Mouse (Mus musculus) liver, embryonic 15.5 days (tissue): ENCODE data around the gene Cldnd1. TPM values are rescaled to one million over a fixed set of nuclear protein-coding genes. Genes with fewer than 3 reads are reported as not detected.

Experiments used
- ATAC-seq: fragments of 200-750 bp; cut with Nextera tagmentation; 2 replicates; pipeline ENCODE4 v1.8.0; 2017; ENCODE audit warnings: moderate number of reproducible peaks, mild to moderate bottlenecking, moderate library complexity; ENCODE audit not compliant: insufficient read depth
- H3K27ac ChIP-seq: fragments of 300-500 bp; sonication (generic); replicated peaks from 2 replicates; pipeline ENCODE4 v1.5.1; 2015; ENCODE audit warnings: mild to moderate bottlenecking, inconsistent platforms
- H3K27me3 ChIP-seq: fragments of 300-500 bp; sonication (generic); 2 replicates; pipeline ENCODE4 v1.6.1; 2015; ENCODE audit warnings: mild to moderate bottlenecking, inconsistent platforms
- H3K36me3 ChIP-seq: fragments of 300-500 bp; sonication (generic); replicated peaks from 2 replicates; pipeline ENCODE4 v1.6.1; 2015; ENCODE audit warnings: moderate library complexity, mild to moderate bottlenecking, inconsistent platforms
- H3K4me1 ChIP-seq: fragments of 300-500 bp; sonication (generic); replicated peaks from 2 replicates; pipeline ENCODE4 v1.6.1; 2015; ENCODE audit warnings: inconsistent platforms
- H3K4me2 ChIP-seq: fragments of 300-500 bp; sonication (generic); 2 replicates; pipeline ENCODE4 v1.6.1; 2015; ENCODE audit warnings: moderate library complexity, mild to moderate bottlenecking, inconsistent platforms
- H3K4me3 ChIP-seq: fragments of 300-500 bp; sonication (generic); replicated peaks from 2 replicates; pipeline ENCODE4 v1.5.1; 2015; ENCODE audit warnings: mild to moderate bottlenecking, inconsistent platforms
- H3K9ac ChIP-seq: fragments of 300-500 bp; sonication (generic); 2 replicates; pipeline ENCODE4 v1.6.1; 2015; ENCODE audit warnings: moderate library complexity, mild to moderate bottlenecking, inconsistent platforms
- H3K9me3 ChIP-seq: fragments of 300-500 bp; sonication (generic); replicated peaks from 2 replicates; pipeline ENCODE4 v1.6.1; 2016; ENCODE audit warnings: inconsistent platforms
- WGBS: fragments of 180-500 bp; shearing (Covaris S2); methylation state at CpG from one replicate; pipeline ENCODE4 v1.1.7; 2015; ENCODE audit warnings: mixed read lengths; ENCODE audit not compliant: insufficient replicate concordance; 5-methylcytosine and 5-hydroxymethylcytosine counted together
- polyA plus RNA-seq: library from polyadenylated mRNA; unstranded; fragments of >200 nt; fragmentation: Nextera tagmentation; extraction: Ambion mirVana; gene quantifications from 2 replicates; pipeline ENCODE4 v1.2.1, GENCODE M21; 2015

Cldnd1 gene
- polyA plus RNA-seq, 1 experiment from 2014 or later, result 24.6 TPM

- no peaks in the 10 kb centered on the region for H3K9me3 ChIP-seq
- no peak overlapping the region for H3K27ac ChIP-seq
- no peaks in the 10 kb centered on the region for H3K4me1 ChIP-seq
- 75% methylated on average over 5 of the region's 5 CpGs for WGBS
- ATAC-seq, result no peak
- H3K4me3 ChIP-seq, result no peak overlapping the region
- no peaks in the 10 kb centered on the region for H3K36me3 ChIP-seq
- H3K4me2 ChIP-seq, result no peak overlapping the region
- H3K27me3 ChIP-seq, result 0 out of 2 replicates have a peak, but pooled peaks cover 3% of the 10 kb centered on the region
- H3K9ac ChIP-seq, result no peak overlapping the region
Measured at GRCm38 (mm10) chr16:58694091-58694490, 33.6 kb upstream of the Cldnd1 start.

- H3K27ac ChIP-seq, result no peak overlapping the region
- H3K36me3 ChIP-seq, result no peaks in the 10 kb centered on the region
- no peaks in the 10 kb centered on the region for H3K9me3 ChIP-seq
- H3K4me1 ChIP-seq, result no peaks in the 10 kb centered on the region
- 71% methylated on average over 3 of the region's 3 CpGs for WGBS
- ATAC-seq, result no peak
- no peak overlapping the region for H3K9ac ChIP-seq
- no peak overlapping the region for H3K4me2 ChIP-seq
- H3K27me3 ChIP-seq, result 0 out of 2 replicates have a peak, but pooled peaks cover 3% of the 10 kb centered on the region
- no peak overlapping the region for H3K4me3 ChIP-seq
Measured at GRCm38 (mm10) chr16:58696796-58697195, 30.9 kb upstream of the Cldnd1 start.

- ATAC-seq, result no peak
- H3K4me1 ChIP-seq, result no peaks in the 10 kb centered on the region
- no peak overlapping the region for H3K4me3 ChIP-seq
- H3K4me2 ChIP-seq, result no peak overlapping the region
- no peaks in the 10 kb centered on the region for H3K9me3 ChIP-seq
- H3K27me3 ChIP-seq, result 0 out of 2 replicates have a peak, but pooled peaks cover 3% of the 10 kb centered on the region
- H3K27ac ChIP-seq, result no peak overlapping the region
- no peaks in the 10 kb centered on the region for H3K36me3 ChIP-seq
- WGBS, result 87% methylated on average over 1 of the region's 1 CpGs
- no peak overlapping the region for H3K9ac ChIP-seq
Measured at GRCm38 (mm10) chr16:58697261-58697660, 30.4 kb upstream of the Cldnd1 start.

DNA sequence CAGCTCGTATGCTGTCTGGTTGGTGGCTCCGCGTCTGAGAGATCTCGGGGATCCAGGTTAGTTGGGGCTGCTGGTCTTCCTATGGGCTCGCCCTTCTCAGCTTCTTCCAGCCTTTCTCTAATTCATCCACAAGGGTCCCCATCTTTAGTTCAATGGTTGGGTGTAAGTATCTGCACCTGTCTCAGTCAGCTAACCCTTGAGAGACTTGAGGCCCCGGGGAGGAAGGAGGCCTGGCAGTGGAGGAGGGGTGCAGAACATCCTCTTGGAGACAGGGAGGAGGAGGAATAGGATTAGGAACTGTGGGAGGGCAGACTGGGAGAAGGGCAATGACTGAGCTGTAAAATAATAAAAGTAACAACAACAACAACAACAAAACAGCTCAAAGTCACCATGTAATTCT lies 27.5 kb upstream of the Cldnd1 start:
- Histone ChIP-seq H3K9me3 (no peaks in the 10 kb centered on the region), H3K4me1 (no peaks in the 10 kb centered on the region), H3K4me2 (no peak overlapping the region), H3K27ac (no peak overlapping the region), H3K27me3 (no peaks in the 10 kb centered on the region), H3K9ac (no peak overlapping the region), H3K4me3 (no peak overlapping the region), H3K36me3 (no peaks in the 10 kb centered on the region)
- ATAC-seq, result no peak
- WGBS, result 71% methylated on average over 6 of the region's 6 CpGs

- 68% methylated on average over 12 of the region's 12 CpGs for WGBS
- H3K4me3 ChIP-seq, result no peak overlapping the region
Measured at GRCm38 (mm10) chr16:58700816-58701424, 26.8 kb upstream of the Cldnd1 start.

DNA sequence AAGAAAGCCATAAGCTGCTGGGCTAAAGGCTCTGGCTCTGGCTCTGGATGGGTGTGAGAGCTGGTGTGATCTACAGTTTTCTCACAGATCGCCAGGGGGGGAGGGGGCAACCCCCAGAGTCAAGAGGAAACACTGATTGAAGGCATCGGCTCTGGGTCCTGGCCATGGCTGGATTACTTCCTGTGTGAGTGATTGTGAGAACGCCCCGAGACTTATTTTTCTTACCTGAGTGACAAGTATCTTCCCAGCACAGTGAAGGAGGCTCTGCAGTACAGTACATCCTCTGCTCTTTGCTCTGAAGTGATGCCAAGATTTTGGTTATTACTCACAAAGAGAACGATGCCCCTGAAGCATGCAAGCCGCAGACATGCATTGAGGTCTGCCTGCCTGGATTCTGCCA lies 25.9 kb upstream of the Cldnd1 start:
- Histone ChIP-seq H3K4me2 (no peak overlapping the region), H3K27ac (no peak overlapping the region), H3K4me3 (no peak overlapping the region), H3K4me1 (no peaks in the 10 kb centered on the region), H3K36me3 (no peaks in the 10 kb centered on the region), H3K9me3 (no peaks in the 10 kb centered on the region), H3K27me3 (no peaks in the 10 kb centered on the region), H3K9ac (no peak overlapping the region)
- 39% methylated on average over 6 of the region's 6 CpGs for WGBS
- no peak for ATAC-seq

More at GRCm38 (mm10) chr16:58700816-58701424, 26.8 kb upstream of the Cldnd1 start:
- Histone ChIP-seq H3K27ac (no peak overlapping the region), H3K36me3 (no peaks in the 10 kb centered on the region), H3K27me3 (no peaks in the 10 kb centered on the region), H3K9me3 (no peaks in the 10 kb centered on the region), H3K4me2 (no peak overlapping the region), H3K4me1 (no peaks in the 10 kb centered on the region), H3K9ac (no peak overlapping the region)
- no peak for ATAC-seq

GRCm38 (mm10) chr16:58702329-58702932 lies 25.3 kb upstream of the Cldnd1 start:
- Histone ChIP-seq H3K27ac (no peak overlapping the region), H3K9ac (no peak overlapping the region), H3K4me1 (no peaks in the 10 kb centered on the region), H3K4me2 (no peak overlapping the region), H3K36me3 (no peaks in the 10 kb centered on the region), H3K9me3 (no peaks in the 10 kb centered on the region), H3K4me3 (no peak overlapping the region), H3K27me3 (no peaks in the 10 kb centered on the region)
- no peak for ATAC-seq
- WGBS, result 64% methylated on average over 10 of the region's 10 CpGs

DNA sequence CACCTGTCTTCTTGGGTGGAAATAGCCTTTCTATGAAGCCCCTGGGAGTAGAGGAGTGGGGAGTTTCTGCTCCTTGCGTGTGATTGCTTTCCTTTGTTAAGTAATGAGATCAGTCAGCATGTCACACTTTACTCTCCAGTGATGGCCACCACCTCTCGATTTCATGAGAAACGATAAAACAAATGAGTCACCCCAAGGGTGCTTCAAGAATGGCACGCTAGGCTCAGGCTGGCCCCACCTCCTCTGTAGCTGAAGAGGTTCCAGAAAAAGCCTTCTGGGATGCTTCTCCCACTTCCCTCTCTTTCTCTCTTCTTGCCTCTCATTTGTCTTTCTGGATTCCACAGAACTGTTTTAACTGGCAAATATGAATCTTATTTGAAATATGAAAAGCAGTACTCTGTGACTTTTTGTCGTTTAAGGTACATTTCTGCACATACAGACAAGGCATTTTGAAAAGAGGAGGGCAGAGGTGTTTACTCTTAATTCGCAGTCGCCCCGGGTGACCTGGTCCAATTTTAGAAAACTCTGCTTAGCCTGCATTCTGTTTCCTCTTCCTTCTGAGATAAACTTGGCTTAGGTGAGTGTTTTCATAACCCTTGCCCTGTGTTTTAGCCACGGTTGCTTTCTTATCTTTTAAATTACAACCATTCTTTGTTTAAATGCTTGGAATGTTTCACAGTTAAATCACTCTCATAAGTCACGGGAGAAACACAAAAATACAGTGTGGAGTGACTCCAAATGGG lies 24.2 kb upstream of the Cldnd1 start:
- Histone ChIP-seq H3K4me3 (no peak overlapping the region), H3K36me3 (no peaks in the 10 kb centered on the region), H3K9me3 (no peaks in the 10 kb centered on the region), H3K27me3 (no peaks in the 10 kb centered on the region), H3K27ac (no peak overlapping the region), H3K4me1 (no peaks in the 10 kb centered on the region), H3K4me2 (no peak overlapping the region), H3K9ac (no peak overlapping the region)
- ATAC-seq, result no peak
- WGBS, result 20% methylated on average over 10 of the region's 10 CpGs

DNA sequence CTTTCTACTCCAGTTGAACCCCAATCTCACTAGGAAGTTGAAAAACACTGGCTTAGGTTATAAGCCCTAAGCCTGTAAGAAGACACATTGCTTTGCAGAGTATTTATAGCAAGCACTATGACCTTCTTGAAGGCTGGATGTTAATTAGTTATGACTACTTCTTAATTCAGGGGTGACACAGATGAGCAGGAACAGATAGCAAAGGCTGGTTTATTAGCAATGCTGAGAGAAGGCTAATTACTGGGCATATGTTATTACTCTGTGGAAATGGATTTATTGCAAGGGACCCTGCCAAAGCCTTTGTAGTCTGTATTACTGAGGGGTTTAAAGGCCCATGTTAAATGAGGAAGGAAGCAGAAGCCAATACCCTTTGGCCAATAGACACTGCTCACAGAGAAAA lies 22.7 kb upstream of the Cldnd1 start:
- no peaks in the 10 kb centered on the region for H3K27me3 ChIP-seq
- H3K36me3 ChIP-seq, result no peaks in the 10 kb centered on the region
- no peak overlapping the region for H3K4me3 ChIP-seq
- H3K9me3 ChIP-seq, result no peaks in the 10 kb centered on the region
- H3K4me2 ChIP-seq, result no peak overlapping the region
- no peak overlapping the region for H3K9ac ChIP-seq
- no peak for ATAC-seq
- H3K4me1 ChIP-seq, result no peaks in the 10 kb centered on the region
- no peak overlapping the region for H3K27ac ChIP-seq

GRCm38 (mm10) chr16:58707276-58707905 lies 20.3 kb upstream of the Cldnd1 start:
- Histone ChIP-seq H3K27me3 (no peaks in the 10 kb centered on the region), H3K4me3 (no peak overlapping the region), H3K27ac (no peak overlapping the region), H3K4me2 (no peak overlapping the region), H3K9me3 (no peaks in the 10 kb centered on the region), H3K36me3 (no peaks in the 10 kb centered on the region), H3K4me1 (no peaks in the 10 kb centered on the region), H3K9ac (no peak overlapping the region)
- no peak for ATAC-seq
- WGBS, result 69% methylated on average over 4 of the region's 4 CpGs
